Comparison of ENCODE assay signal across 10 mouse cellular contexts in genomic region chr4:114467371-114468094, GRCm38 (mm10).
A peak's percentile ranks its signal among the peaks of the same experiment; 100 is the strongest.
DNase-seq lines count a peak whose midpoint lies in the region; ATAC-seq and TF ChIP-seq lines count a peak whose summit lies in the region.
"Had no signal": no experiment of that assay in that cellular context is flagged by ENCODE, and none has a peak within 500 bp of the region (broad histone marks: within the 10 kb centered on the region; RNA-seq: fewer than 3 reads in every experiment).

No protein-coding gene starts in this region.

- H3K9ac ChIP-seq in intestine, embryonic 15.5 days: no peak overlapping the region
- no peak overlapping the region for H3K9ac ChIP-seq in intestine, postnatal 0 days (ENCODE audit: low read depth, low read length)

- peaks cover 5% of the 10 kb centered on the region for H3K4me1 ChIP-seq in intestine, embryonic 15.5 days (replicated peaks)
- H3K4me1 ChIP-seq in intestine, postnatal 0 days (replicated peaks; ENCODE audit: control insufficient read depth, insufficient read depth, low read length): peaks cover 4% of the 10 kb centered on the region; the same call in 1 of the 2 replicates
- peaks cover 21% of the 10 kb centered on the region for H3K4me1 ChIP-seq in midbrain, embryonic 10.5 days

- no peak for TF ChIP-seq CTCF in intestine, postnatal 0 days (IDR thresholded peaks at IDR 0.05; ENCODE audit: low read depth)

- H3K36me3 ChIP-seq in intestine, embryonic 15.5 days: no peaks in the 10 kb centered on the region
- H3K36me3 ChIP-seq in intestine, postnatal 0 days (ENCODE audit: control insufficient read depth, insufficient read depth): no peaks in the 10 kb centered on the region
- no peaks in the 10 kb centered on the region for H3K36me3 ChIP-seq in midbrain, embryonic 10.5 days
- H3K36me3 ChIP-seq: hindbrain, embryonic 10.5 days had no signal

- DNase-seq in cerebellum, postnatal 10 days: peak; percentile 22 to 23
- DNase-seq in cerebellum, adult 9-10 months: no peak
- DNase-seq in brain, adult 2 months (ENCODE audit: low read depth, low spot score): peak; percentile 29
- DNase-seq in kidney, postnatal 4 days: peak; percentile 41 to 58
- DNase-seq in urinary bladder, adult 2 months (ENCODE audit: low spot score): no peak
- DNase-seq in midbrain, embryonic 10.5 days (ENCODE audit: low spot score): no peak
- DNase-seq: cerebellum, adult 11-12 months had no signal

- peak; percentile 59 for ATAC-seq in intestine, embryonic 15.5 days
- no peak for ATAC-seq in intestine, postnatal 0 days

- peaks cover 3% of the 10 kb centered on the region; the same call in 1 of the 2 replicates for H3K27me3 ChIP-seq in intestine, embryonic 15.5 days (replicated peaks)
- H3K27me3 ChIP-seq in intestine, postnatal 0 days (replicated peaks; ENCODE audit: control insufficient read depth, insufficient read depth, low read length): no peaks in the 10 kb centered on the region
- no peaks in the 10 kb centered on the region for H3K27me3 ChIP-seq in midbrain, embryonic 10.5 days (ENCODE audit: low read depth, poor library complexity, severe bottlenecking)

- WGBS in intestine, embryonic 15.5 days: 34% methylated on average over 6 of the region's 6 CpGs
- 32% methylated on average over 6 of the region's 6 CpGs for WGBS in intestine, postnatal 0 days
- WGBS in midbrain, embryonic 10.5 days: 78% methylated on average over 6 of the region's 6 CpGs

- H3K9me3 ChIP-seq in intestine, embryonic 15.5 days: no peaks in the 10 kb centered on the region
- H3K9me3 ChIP-seq in intestine, postnatal 0 days (ENCODE audit: control insufficient read depth): no peaks in the 10 kb centered on the region
- no peaks in the 10 kb centered on the region for H3K9me3 ChIP-seq in midbrain, embryonic 10.5 days (replicated peaks)
- H3K9me3 ChIP-seq: hindbrain, embryonic 10.5 days had no signal

- no peak overlapping the region for H3K4me3 ChIP-seq in intestine, embryonic 15.5 days (replicated peaks)
- H3K4me3 ChIP-seq in intestine, postnatal 0 days (ENCODE audit: low read depth, low read length): no peak overlapping the region
- H3K4me3 ChIP-seq in midbrain, embryonic 10.5 days: no peak overlapping the region
- H3K4me3 ChIP-seq: hindbrain, embryonic 10.5 days had no signal

- H3K4me2 ChIP-seq in intestine, embryonic 15.5 days (replicated peaks): no peak overlapping the region
- no peak overlapping the region for H3K4me2 ChIP-seq in intestine, postnatal 0 days (replicated peaks; ENCODE audit: low read depth)

- H3K27ac ChIP-seq in intestine, embryonic 15.5 days: no peak overlapping the region
- H3K27ac ChIP-seq in intestine, postnatal 0 days (ENCODE audit: low read depth, low read length): no peak overlapping the region
- no peak overlapping the region for H3K27ac ChIP-seq in midbrain, embryonic 10.5 days (replicated peaks)
- H3K27ac ChIP-seq: hindbrain, embryonic 10.5 days had no signal

Comparison
In these comparisons a context has a peak if more than half of its experiments do, and no peak if none do; other contexts are left out.
1. DNase-seq: peak in cerebellum, postnatal 10 days (2 of 2), brain, adult 2 months (single experiment) and kidney, postnatal 4 days (2 of 2); none in cerebellum, adult 9-10 months (single experiment), urinary bladder, adult 2 months (single experiment) and midbrain, embryonic 10.5 days (single experiment).